Mouse (Mus musculus) hindbrain, postnatal 0 days (tissue): ENCODE results near the gene Erich3. TPM values are rescaled to one million over a fixed set of nuclear protein-coding genes. Genes with fewer than 3 reads are reported as not detected.
A peak's percentile ranks its signal among the peaks of the same experiment; 100 is the strongest.

Source experiments
- ATAC-seq: fragments of 200-750 bp; cut with Nextera tagmentation; 2 replicates; pipeline ENCODE4 v1.8.0; 2017; ENCODE audit warnings: mild to moderate bottlenecking, moderate TSS enrichment, moderate library complexity
- DNase-seq: peaks from one replicate; pipeline ENCODE4 v3.0.0-alpha.2; 2015; ENCODE audit warnings: low spot score
- H3K27ac ChIP-seq: fragments of 300-500 bp; sonication (generic); 2 replicates; pipeline ENCODE4 v1.5.1; 2014; ENCODE audit warnings: mild to moderate bottlenecking
- H3K27me3 ChIP-seq: fragments of 300-500 bp; sonication (generic); 2 replicates; pipeline ENCODE4 v1.6.1; 2014; ENCODE audit warnings: low read length, mixed read lengths; ENCODE audit not compliant: insufficient read depth
- H3K36me3 ChIP-seq: fragments of 300-500 bp; sonication (generic); 2 replicates; pipeline ENCODE4 v1.6.1; 2014; ENCODE audit warnings: low read length, mixed read lengths; ENCODE audit not compliant: insufficient read depth
- H3K4me1 ChIP-seq: fragments of 300-500 bp; sonication (generic); 2 replicates; pipeline ENCODE4 v1.6.1; 2014; ENCODE audit warnings: antibody characterized with exemption, low read length, mixed read lengths; ENCODE audit not compliant: insufficient read depth
- H3K4me2 ChIP-seq: fragments of 300-500 bp; sonication (generic); 2 replicates; pipeline ENCODE4 v1.6.1; 2014; ENCODE audit warnings: low read depth, mild to moderate bottlenecking, low read length, moderate library complexity, mixed read lengths
- H3K4me3 ChIP-seq: fragments of 300-500 bp; sonication (generic); 2 replicates; pipeline ENCODE4 v1.5.1; 2014; ENCODE audit warnings: low read length
- H3K9ac ChIP-seq: fragments of 300-500 bp; sonication (generic); replicated peaks from 2 replicates; pipeline ENCODE4 v1.6.1; 2014; ENCODE audit warnings: mild to moderate bottlenecking, low read length, moderate library complexity, mixed read lengths
- H3K9me3 ChIP-seq: fragments of 300-500 bp; sonication (generic); 2 replicates; pipeline ENCODE4 v1.6.1; 2016; ENCODE audit warnings: low read length, mixed read lengths
- CTCF ChIP-seq: IDR thresholded peaks from 2 replicates; pipeline ENCODE4 v1.5.1; 2016; ENCODE audit warnings: antibody characterized with exemption, control low read depth, low read depth
- WGBS: fragments of 180-500 bp; shearing (Covaris S2); extraction: QIAGEN DNeasy Blood & Tissue Kit; methylation state at CpG from one replicate; pipeline ENCODE4 v1.1.7; 2014; 5-methylcytosine and 5-hydroxymethylcytosine counted together
- polyA plus RNA-seq: library from polyadenylated mRNA; unstranded; fragments of >200 nt; fragmentation: Nextera tagmentation; extraction: Ambion mirVana; gene quantifications from 2 replicates; pipeline ENCODE4 v1.2.1, GENCODE M21; 2015
- total RNA-seq: library from RNA; depleted of rRNA; stranded (reverse); fragments of >200 nt; gene quantifications from 2 replicates; pipeline ENCODE4 v1.2.3, GENCODE M21; 2014

The Erich3 gene
- total and polyA plus RNA-seq, 2 experiments from 2014 or later = 2.5 to 2.7 TPM

- Histone ChIP-seq H3K4me2 (no peak overlapping the region), H3K36me3 (no peaks in the 10 kb centered on the region), H3K27me3 (no peaks in the 10 kb centered on the region), H3K9me3 (no peaks in the 10 kb centered on the region), H3K4me1 (no peaks in the 10 kb centered on the region), H3K4me3 (no peak overlapping the region), H3K9ac (no peak overlapping the region), H3K27ac (no peak overlapping the region)
- TF ChIP-seq CTCF = no peak
- ATAC-seq = no peak
- 46% methylated on average over 7 of the region's 7 CpGs for WGBS
- DNase-seq = peak; percentile 21
Observed at GRCm38 (mm10) chr3:154723198-154723597, 59.5 kb downstream of the Erich3 start.

DNA sequence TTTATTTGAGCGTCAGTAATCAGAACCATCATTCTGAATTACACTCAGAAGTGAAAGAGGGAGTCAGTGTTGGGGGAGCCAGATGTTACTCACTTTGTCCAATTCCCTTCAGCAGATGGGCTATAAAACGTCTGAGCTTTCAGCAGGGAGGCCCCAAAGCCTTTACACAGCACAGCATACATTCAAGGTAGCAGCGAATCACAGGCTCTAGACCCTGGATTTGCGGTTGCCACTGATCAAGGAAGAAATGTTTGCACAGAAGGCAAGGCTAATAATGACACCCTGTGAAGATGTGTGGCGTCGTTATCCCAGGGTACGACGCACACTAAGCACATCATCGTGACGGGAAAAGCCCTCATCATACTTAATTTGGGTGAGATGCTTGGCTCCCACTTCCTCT is 67.8 kb downstream of the Erich3 start:
- Histone ChIP-seq H3K4me1 (no peaks in the 10 kb centered on the region), H3K36me3 (no peaks in the 10 kb centered on the region), H3K27me3 (no peaks in the 10 kb centered on the region), H3K27ac (no peak overlapping the region), H3K4me3 (no peak overlapping the region), H3K9me3 (no peaks in the 10 kb centered on the region), H3K4me2 (no peak overlapping the region), H3K9ac (no peak overlapping the region)
- no peak for TF ChIP-seq CTCF
- 74% methylated on average over 10 of the region's 10 CpGs for WGBS
- ATAC-seq (peak; percentile 45; the same call in 1 of the 2 replicates), DNase-seq (no peak)

- H3K4me3 ChIP-seq = no peak overlapping the region
- H3K27me3 ChIP-seq = no peaks in the 10 kb centered on the region
- H3K27ac ChIP-seq = no peak overlapping the region
- DNase-seq = no peak
- WGBS = 64% methylated on average over 5 of the region's 5 CpGs
- no peaks in the 10 kb centered on the region for H3K4me1 ChIP-seq
- no peaks in the 10 kb centered on the region for H3K36me3 ChIP-seq
- no peak for TF ChIP-seq CTCF
- no peak overlapping the region for H3K9ac ChIP-seq
- no peak overlapping the region for H3K4me2 ChIP-seq
- no peak for ATAC-seq
- H3K9me3 ChIP-seq = no peaks in the 10 kb centered on the region
Observed at GRCm38 (mm10) chr3:154741496-154741895, 77.8 kb downstream of the Erich3 start.

- H3K27ac ChIP-seq = no peak overlapping the region
Observed at GRCm38 (mm10) chr3:154742927-154743326, 79.3 kb downstream of the Erich3 start.

DNA sequence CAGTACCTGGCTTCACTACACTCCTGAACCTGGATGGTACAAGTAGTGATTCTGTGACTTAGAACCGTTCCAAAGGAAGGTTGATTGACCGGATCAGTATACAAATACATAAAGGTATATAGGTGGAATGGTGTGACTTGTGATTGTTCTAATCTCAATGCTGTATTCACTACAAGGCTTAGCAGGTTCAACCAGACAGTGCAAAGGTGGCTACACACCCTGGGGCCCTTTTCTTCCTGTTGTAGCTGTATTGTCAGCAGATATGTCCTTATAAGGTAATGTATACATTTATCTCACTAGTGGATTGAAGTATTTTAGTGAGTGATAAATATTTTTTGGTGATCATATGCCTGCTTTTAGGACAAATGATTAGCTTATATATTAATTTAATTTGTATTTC is 80.7 kb downstream of the Erich3 start:
- WGBS = 99% methylated on average over 2 of the region's 2 CpGs
- Histone ChIP-seq H3K9me3 (no peaks in the 10 kb centered on the region), H3K4me2 (no peak overlapping the region), H3K36me3 (no peaks in the 10 kb centered on the region), H3K4me1 (no peaks in the 10 kb centered on the region), H3K27ac (no peak overlapping the region), H3K9ac (no peak overlapping the region), H3K4me3 (no peak overlapping the region), H3K27me3 (no peaks in the 10 kb centered on the region)
- no peak for DNase-seq
- no peak for TF ChIP-seq CTCF
- ATAC-seq = no peak

More at GRCm38 (mm10) chr3:154742927-154743326, 79.3 kb downstream of the Erich3 start:
- Histone ChIP-seq H3K9ac (no peak overlapping the region), H3K36me3 (no peaks in the 10 kb centered on the region), H3K27me3 (no peaks in the 10 kb centered on the region), H3K4me1 (no peaks in the 10 kb centered on the region), H3K9me3 (no peaks in the 10 kb centered on the region), H3K4me3 (no peak overlapping the region), H3K4me2 (no peak overlapping the region)
- no peak for ATAC-seq
- no peak for DNase-seq
- 31% methylated on average over 5 of the region's 5 CpGs for WGBS
- TF ChIP-seq CTCF = no peak

- whole genome bisulfite sequencing = 55% methylated on average over 3 of the region's 3 CpGs
- H3K36me3 ChIP-seq = no peaks in the 10 kb centered on the region
- H3K4me3 ChIP-seq = no peak overlapping the region
- no peak overlapping the region for H3K4me2 ChIP-seq
- no peaks in the 10 kb centered on the region for H3K9me3 ChIP-seq
- H3K27me3 ChIP-seq = no peaks in the 10 kb centered on the region
- H3K27ac ChIP-seq = no peak overlapping the region
- no peak for TF ChIP-seq CTCF
- no peak for ATAC-seq
- no peaks in the 10 kb centered on the region for H3K4me1 ChIP-seq
- DNase-seq = no peak
- H3K9ac ChIP-seq = no peak overlapping the region
Observed at GRCm38 (mm10) chr3:154754505-154754904, 90.8 kb downstream of the Erich3 start.

DNA sequence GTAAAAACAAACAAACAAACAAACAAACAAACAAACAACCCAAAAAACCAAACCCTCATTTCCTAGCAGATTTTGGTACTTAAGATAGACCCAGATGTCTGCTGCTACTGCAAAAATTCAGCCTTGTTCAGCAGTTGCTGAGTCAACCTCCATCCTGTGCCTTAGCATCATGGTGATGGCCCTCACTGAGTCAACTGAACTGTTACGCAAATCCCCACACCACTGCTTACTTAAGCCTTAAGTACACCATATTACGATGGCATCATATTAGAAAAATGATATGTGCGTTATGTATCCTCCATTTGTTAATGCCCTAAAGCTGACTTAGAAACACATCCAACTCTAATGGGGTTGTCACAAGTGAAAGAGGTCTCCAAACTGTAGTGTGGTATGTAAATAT is 91.6 kb downstream of the Erich3 start:
- ATAC-seq (no peak), DNase-seq (no peak)
- Histone ChIP-seq H3K9ac (no peak overlapping the region), H3K27me3 (no peaks in the 10 kb centered on the region), H3K4me2 (no peak overlapping the region), H3K9me3 (no peaks in the 10 kb centered on the region), H3K4me1 (no peaks in the 10 kb centered on the region), H3K27ac (no peak overlapping the region), H3K4me3 (no peak overlapping the region), H3K36me3 (no peaks in the 10 kb centered on the region)
- TF ChIP-seq CTCF = no peak
- 95% methylated on average over 3 of the region's 3 CpGs for WGBS

DNA sequence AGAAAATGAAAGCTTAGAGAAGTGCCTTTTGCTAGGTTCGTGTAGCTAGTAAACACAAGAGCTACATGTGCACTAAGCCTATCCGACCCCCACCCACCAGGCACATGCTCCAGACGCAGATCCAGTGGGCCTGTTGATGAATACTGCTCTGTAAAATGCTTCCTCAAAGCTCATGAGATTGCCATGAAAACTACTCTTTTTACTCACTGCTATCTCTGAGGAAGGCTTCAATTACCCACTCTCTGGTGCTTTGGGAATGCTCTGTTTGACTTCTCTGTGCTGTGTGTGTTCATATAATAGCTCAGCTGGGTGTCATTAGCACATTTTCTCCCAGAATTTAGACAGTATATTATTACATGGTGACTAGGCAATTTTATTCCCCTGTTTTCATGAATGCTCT is 94.4 kb downstream of the Erich3 start:
- no peak for TF ChIP-seq CTCF
- no peaks in the 10 kb centered on the region for H3K27me3 ChIP-seq
- no peaks in the 10 kb centered on the region for H3K36me3 ChIP-seq
- no peak overlapping the region for H3K27ac ChIP-seq
- no peak overlapping the region for H3K4me2 ChIP-seq
- ATAC-seq (no peak), DNase-seq (no peak)
- no peaks in the 10 kb centered on the region for H3K4me1 ChIP-seq
- no peak overlapping the region for H3K4me3 ChIP-seq
- WGBS = 40% methylated on average over 3 of the region's 3 CpGs
- no peak overlapping the region for H3K9ac ChIP-seq
- no peaks in the 10 kb centered on the region for H3K9me3 ChIP-seq
